Mouse (Mus musculus) heart, postnatal 0 days (tissue): ENCODE measurements around the gene Spcs3. TPM values are rescaled to one million over a fixed set of nuclear protein-coding genes. Genes with fewer than 3 reads are reported as not detected.
A peak's percentile ranks its signal among the peaks of the same experiment; 100 is the strongest.

Source experiments
- ATAC-seq: fragments of 200-750 bp; cut with Nextera tagmentation; 2 replicates; pipeline ENCODE4 v1.8.0; 2017; ENCODE audit warnings: low read depth, moderate number of reproducible peaks, moderate library complexity; ENCODE audit not compliant: insufficient read depth
- DNase-seq: peaks from one replicate; pipeline ENCODE4 v3.0.0-alpha.2; 2016; ENCODE audit warnings: low spot score
- H3K27ac ChIP-seq: fragments of 300-500 bp; sonication (generic); 2 replicates; pipeline ENCODE4 v1.5.1; 2014; ENCODE audit warnings: low read depth, mild to moderate bottlenecking
- H3K27me3 ChIP-seq: fragments of 300-500 bp; sonication (generic); 2 replicates; pipeline ENCODE4 v1.6.1; 2014; ENCODE audit warnings: low read length, mixed read lengths; ENCODE audit not compliant: control insufficient read depth, insufficient read depth
- H3K36me3 ChIP-seq: fragments of 300-500 bp; sonication (generic); replicated peaks from 2 replicates; pipeline ENCODE4 v1.6.1; 2014; ENCODE audit warnings: low read length, mixed read lengths; ENCODE audit not compliant: control insufficient read depth, insufficient read depth
- H3K4me1 ChIP-seq: fragments of 300-500 bp; sonication (generic); 2 replicates; pipeline ENCODE4 v1.6.1; 2014; ENCODE audit warnings: antibody characterized with exemption; ENCODE audit not compliant: control insufficient read depth, insufficient read depth
- H3K4me2 ChIP-seq: fragments of 300-500 bp; sonication (generic); 2 replicates; pipeline ENCODE4 v1.6.1; 2014; ENCODE audit warnings: low read depth, mild to moderate bottlenecking, low read length, moderate library complexity
- H3K4me3 ChIP-seq: fragments of 300-500 bp; sonication (generic); 2 replicates; pipeline ENCODE4 v1.5.1; 2014; ENCODE audit warnings: low read depth, low read length
- H3K9ac ChIP-seq: fragments of 300-500 bp; sonication (generic); replicated peaks from 2 replicates; pipeline ENCODE4 v1.6.1; 2014; ENCODE audit warnings: low read depth, low read length, mixed read lengths
- H3K9me3 ChIP-seq: fragments of 300-500 bp; sonication (generic); replicated peaks from 2 replicates; pipeline ENCODE4 v1.6.1; 2016; ENCODE audit warnings: low read length; ENCODE audit not compliant: control insufficient read depth
- CTCF ChIP-seq: IDR thresholded peaks from 2 replicates; pipeline ENCODE4 v1.5.1; 2016; ENCODE audit warnings: antibody characterized with exemption, control low read depth, low read depth
- EP300 ChIP-seq: IDR thresholded peaks from 2 replicates; pipeline ENCODE4 v1.6.1; 2016; ENCODE audit warnings: antibody characterized with exemption, low read depth
- WGBS: fragments of 180-500 bp; shearing (Covaris S2); extraction: QIAGEN DNeasy Blood & Tissue Kit; methylation state at CpG from one replicate; pipeline ENCODE4 v1.1.7; 2014; 5-methylcytosine and 5-hydroxymethylcytosine counted together
- polyA plus RNA-seq: library from polyadenylated mRNA; unstranded; fragments of >200 nt; fragmentation: Nextera tagmentation; extraction: Ambion mirVana; gene quantifications from 2 replicates; pipeline ENCODE4 v1.2.1, GENCODE M21; 2015
- total RNA-seq: library from RNA; depleted of rRNA; stranded (reverse); fragments of >200 nt; gene quantifications from 2 replicates; pipeline ENCODE4 v1.2.3, GENCODE M21; 2014; ENCODE audit warnings: low replicate concordance

Spcs3 gene
- total and polyA plus RNA-seq, 2 experiments from 2014 or later, result 24.8 to 32.7 TPM

GRCm38 (mm10) chr8:54537285-54537684 lies 7.5 kb upstream of the Spcs3 start:
- no peak overlapping the region for H3K4me2 ChIP-seq
- no peak overlapping the region for H3K4me3 ChIP-seq
- ATAC-seq, result peak; percentile 60; the same call in 1 of the 2 replicates
- no peak overlapping the region for H3K9ac ChIP-seq
- TF ChIP-seq EP300, result no peak
- peak; percentile 58 for TF ChIP-seq CTCF
- no peaks in the 10 kb centered on the region for H3K27me3 ChIP-seq
- H3K9me3 ChIP-seq, result no peaks in the 10 kb centered on the region
- WGBS, result 78% methylated on average over 3 of the region's 3 CpGs
- peak; percentile 61 for DNase-seq
- H3K27ac ChIP-seq, result no peak overlapping the region
- no peaks in the 10 kb centered on the region for H3K4me1 ChIP-seq
- no peaks in the 10 kb centered on the region for H3K36me3 ChIP-seq

- no peaks in the 10 kb centered on the region for H3K36me3 ChIP-seq
- H3K9ac ChIP-seq, result no peak overlapping the region
- no peaks in the 10 kb centered on the region for H3K9me3 ChIP-seq
- DNase-seq (no peak), ATAC-seq (no peak)
- no peak overlapping the region for H3K4me3 ChIP-seq
- no peak overlapping the region for H3K4me2 ChIP-seq
- no peak overlapping the region for H3K27ac ChIP-seq
- TF ChIP-seq EP300, result no peak
- TF ChIP-seq CTCF, result no peak
- H3K27me3 ChIP-seq, result no peaks in the 10 kb centered on the region
- WGBS, result 88% methylated on average over 5 of the region's 5 CpGs
- no peaks in the 10 kb centered on the region for H3K4me1 ChIP-seq
Observed at GRCm38 (mm10) chr8:54535172-54535571, 5.4 kb upstream of the Spcs3 start.

GRCm38 (mm10) chr8:54528571-54528970 lies 1.2 kb downstream of the Spcs3 start:
- peak overlapping the region; percentile 92; the same call in 1 of the 2 replicates for H3K27ac ChIP-seq
- H3K27me3 ChIP-seq, result no peaks in the 10 kb centered on the region
- peak overlapping the region; percentile 77 for H3K9ac ChIP-seq
- 12% methylated on average over 7 of the region's 7 CpGs for WGBS
- peaks cover 6% of the 10 kb centered on the region for H3K36me3 ChIP-seq
- peak overlapping the region; percentile 93 for H3K4me3 ChIP-seq
- no peaks in the 10 kb centered on the region for H3K9me3 ChIP-seq
- ATAC-seq, result no peak
- peak overlapping the region; percentile 78 for H3K4me2 ChIP-seq
- TF ChIP-seq CTCF (no peak), EP300 (no peak)
- H3K4me1 ChIP-seq, result peaks cover 9% of the 10 kb centered on the region; the same call in 1 of the 2 replicates
- DNase-seq, result no peak

GRCm38 (mm10) chr8:54526700-54527099 lies 3.1 kb downstream of the Spcs3 start:
- Histone ChIP-seq H3K9me3 (no peaks in the 10 kb centered on the region), H3K4me1 (peaks cover 9% of the 10 kb centered on the region; the same call in 1 of the 2 replicates), H3K4me3 (no peak overlapping the region), H3K9ac (no peak overlapping the region), H3K27ac (no peak overlapping the region), H3K4me2 (no peak overlapping the region), H3K27me3 (no peaks in the 10 kb centered on the region), H3K36me3 (peaks cover 22% of the 10 kb centered on the region)
- 91% methylated on average over 6 of the region's 6 CpGs for WGBS
- no peak for ATAC-seq
- TF ChIP-seq EP300 (no peak), CTCF (no peak)
- no peak for DNase-seq

GRCm38 (mm10) chr8:54525606-54526005 lies 4.2 kb downstream of the Spcs3 start:
- H3K27ac ChIP-seq, result no peak overlapping the region
- no peak overlapping the region for H3K9ac ChIP-seq
- H3K36me3 ChIP-seq, result peaks cover 22% of the 10 kb centered on the region
- ATAC-seq (no peak), DNase-seq (no peak)
- H3K27me3 ChIP-seq, result no peaks in the 10 kb centered on the region
- 81% methylated on average over 2 of the region's 2 CpGs for WGBS
- peaks cover 9% of the 10 kb centered on the region; the same call in 1 of the 2 replicates for H3K4me1 ChIP-seq
- no peak overlapping the region for H3K4me2 ChIP-seq
- TF ChIP-seq EP300 (no peak), CTCF (no peak)
- no peak overlapping the region for H3K4me3 ChIP-seq
- no peaks in the 10 kb centered on the region for H3K9me3 ChIP-seq

- no peak overlapping the region for H3K4me3 ChIP-seq
- no peaks in the 10 kb centered on the region for H3K27me3 ChIP-seq
- H3K9me3 ChIP-seq, result no peaks in the 10 kb centered on the region
- TF ChIP-seq EP300, result no peak
- TF ChIP-seq CTCF, result no peak
- ATAC-seq (no peak), DNase-seq (no peak)
- H3K4me1 ChIP-seq, result no peaks in the 10 kb centered on the region
- WGBS, result 69% methylated on average over 4 of the region's 4 CpGs
- no peak overlapping the region for H3K4me2 ChIP-seq
- peaks cover 29% of the 10 kb centered on the region for H3K36me3 ChIP-seq
- no peak overlapping the region for H3K9ac ChIP-seq
- no peak overlapping the region for H3K27ac ChIP-seq
Observed at GRCm38 (mm10) chr8:54520516-54520915, 9.3 kb downstream of the Spcs3 start.
